Mouse (Mus musculus) embryonic facial prominence, embryonic 13.5 days (tissue): ENCODE data around the gene Sergef. TPM values are rescaled to one million over a fixed set of nuclear protein-coding genes. Genes with fewer than 3 reads are reported as not detected.

Experiments
- ATAC-seq: fragments of 200-750 bp; cut with Nextera tagmentation; 2 replicates; pipeline ENCODE4 v1.8.0; 2017; ENCODE audit warnings: low read depth; ENCODE audit not compliant: insufficient number of reproducible peaks, insufficient read depth, low FRiP score, low TSS enrichment
- H3K27ac ChIP-seq: fragments of 300-500 bp; sonication (generic); 2 replicates; pipeline ENCODE4 v1.5.1; 2015; ENCODE audit warnings: moderate library complexity, mild to moderate bottlenecking, inconsistent platforms
- H3K27me3 ChIP-seq: fragments of 300-500 bp; sonication (generic); 2 replicates; pipeline ENCODE4 v1.6.1; 2015; ENCODE audit warnings: mild to moderate bottlenecking, inconsistent platforms
- H3K36me3 ChIP-seq: fragments of 300-500 bp; sonication (generic); 2 replicates; pipeline ENCODE4 v1.6.1; 2015; ENCODE audit warnings: mild to moderate bottlenecking, inconsistent platforms
- H3K4me1 ChIP-seq: fragments of 300-500 bp; sonication (generic); 2 replicates; pipeline ENCODE4 v1.6.1; 2015; ENCODE audit warnings: inconsistent platforms
- H3K4me2 ChIP-seq: fragments of 300-500 bp; sonication (generic); 2 replicates; pipeline ENCODE4 v1.6.1; 2015; ENCODE audit warnings: moderate library complexity, mild to moderate bottlenecking, inconsistent platforms
- H3K4me3 ChIP-seq: fragments of 300-500 bp; sonication (generic); 2 replicates; pipeline ENCODE4 v1.5.1; 2015; ENCODE audit warnings: mild to moderate bottlenecking, inconsistent platforms
- H3K9ac ChIP-seq: fragments of 300-500 bp; sonication (generic); 2 replicates; pipeline ENCODE4 v1.6.1; 2015; ENCODE audit warnings: mild to moderate bottlenecking, inconsistent platforms
- H3K9me3 ChIP-seq: fragments of 300-500 bp; sonication (generic); 2 replicates; pipeline ENCODE4 v1.6.1; 2016; ENCODE audit warnings: inconsistent platforms
- whole genome bisulfite sequencing: fragments of 180-500 bp; shearing (Covaris S2); methylation state at CpG from one replicate; pipeline ENCODE4 v1.1.7; 2015; ENCODE audit warnings: mixed read lengths; 5-methylcytosine and 5-hydroxymethylcytosine counted together
- polyA plus RNA-seq: library from polyadenylated mRNA; unstranded; fragments of >200 nt; fragmentation: Nextera tagmentation; extraction: Ambion mirVana; gene quantifications from 2 replicates; pipeline ENCODE4 v1.2.1, GENCODE M21; 2015

Sergef gene
- polyA plus RNA-seq, 1 experiment from 2014 or later, result 17.1 TPM

DNA sequence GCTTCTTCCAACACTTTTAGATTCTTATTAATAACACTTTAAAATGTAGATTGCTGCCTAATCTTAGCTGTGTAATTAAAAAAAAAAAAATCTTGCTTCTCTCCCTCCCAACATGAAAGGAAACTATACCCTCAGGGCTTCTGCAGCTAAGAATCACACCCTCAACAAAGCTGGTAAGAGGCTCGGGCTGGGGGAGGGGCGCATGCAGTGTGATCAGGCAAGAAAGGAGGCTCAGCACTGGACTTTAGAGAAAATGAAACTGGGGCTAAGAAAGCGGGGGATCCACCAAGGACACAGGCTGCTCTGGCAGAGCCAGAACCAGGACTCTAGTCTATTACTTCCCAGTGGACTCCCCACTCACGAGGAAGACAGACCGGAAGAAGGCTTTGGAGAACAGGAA is 38.5 kb downstream of the Sergef start:
- 46% methylated on average over 5 of the region's 5 CpGs for WGBS
- Histone ChIP-seq H3K4me3 (no peak overlapping the region), H3K4me2 (no peak overlapping the region), H3K36me3 (no peaks in the 10 kb centered on the region), H3K4me1 (peaks cover 7% of the 10 kb centered on the region), H3K9ac (no peak overlapping the region), H3K27ac (no peak overlapping the region), H3K9me3 (no peaks in the 10 kb centered on the region), H3K27me3 (no peaks in the 10 kb centered on the region)
- no peak for ATAC-seq

DNA sequence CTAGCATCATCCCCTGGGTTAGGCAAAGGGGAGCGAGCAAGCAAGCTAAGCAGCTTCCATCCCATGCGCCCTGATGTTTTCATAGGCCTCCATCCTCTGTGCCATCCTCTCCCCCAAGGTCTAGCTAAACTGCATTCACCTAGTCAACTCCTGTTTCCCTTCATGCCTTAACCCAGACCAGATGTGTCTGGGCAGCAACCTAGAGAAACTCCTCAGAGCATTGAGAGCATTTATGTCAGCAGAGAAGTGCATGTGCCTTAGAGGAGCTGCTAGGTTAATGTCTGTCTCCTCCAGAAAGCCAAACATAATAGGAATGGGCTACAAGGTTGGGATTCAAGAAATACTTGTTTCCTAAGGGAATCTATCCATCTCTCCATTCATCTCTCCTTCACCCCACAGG is 42.6 kb downstream of the Sergef start:
- Histone ChIP-seq H3K27me3 (no peaks in the 10 kb centered on the region), H3K36me3 (0 out of 2 replicates have a peak, but pooled peaks cover 3% of the 10 kb centered on the region), H3K4me1 (peaks cover 5% of the 10 kb centered on the region), H3K27ac (no peak overlapping the region), H3K9me3 (no peaks in the 10 kb centered on the region), H3K4me2 (no peak overlapping the region), H3K9ac (no peak overlapping the region), H3K4me3 (no peak overlapping the region)
- 85% methylated on average over 2 of the region's 2 CpGs for WGBS
- no peak for ATAC-seq

DNA sequence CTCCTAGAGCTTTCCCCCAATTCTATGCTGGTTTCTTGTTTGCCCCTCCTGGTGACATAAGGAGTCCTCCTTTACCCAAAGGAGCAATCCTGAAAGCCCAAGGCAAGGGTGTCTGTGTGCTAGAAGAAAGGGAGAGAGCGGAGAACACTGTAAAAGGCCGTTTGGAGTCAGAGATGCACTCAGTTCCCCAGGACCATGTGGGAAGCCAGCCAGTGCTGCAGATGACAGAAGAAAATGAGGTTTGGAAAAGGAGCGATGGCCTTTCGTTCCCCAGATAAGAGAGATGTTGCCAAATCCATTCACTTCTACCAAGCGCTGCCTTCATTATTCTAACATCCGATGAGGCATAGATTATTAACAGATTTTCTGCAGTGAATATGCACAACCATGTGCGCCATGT is 48.1 kb downstream of the Sergef start:
- ATAC-seq, result no peak
- Histone ChIP-seq H3K27ac (no peak overlapping the region), H3K36me3 (0 out of 2 replicates have a peak, but pooled peaks cover 3% of the 10 kb centered on the region), H3K9me3 (no peaks in the 10 kb centered on the region), H3K4me2 (no peak overlapping the region), H3K27me3 (no peaks in the 10 kb centered on the region), H3K9ac (no peak overlapping the region), H3K4me1 (peaks cover 10% of the 10 kb centered on the region), H3K4me3 (no peak overlapping the region)
- 78% methylated on average over 7 of the region's 7 CpGs for WGBS

DNA sequence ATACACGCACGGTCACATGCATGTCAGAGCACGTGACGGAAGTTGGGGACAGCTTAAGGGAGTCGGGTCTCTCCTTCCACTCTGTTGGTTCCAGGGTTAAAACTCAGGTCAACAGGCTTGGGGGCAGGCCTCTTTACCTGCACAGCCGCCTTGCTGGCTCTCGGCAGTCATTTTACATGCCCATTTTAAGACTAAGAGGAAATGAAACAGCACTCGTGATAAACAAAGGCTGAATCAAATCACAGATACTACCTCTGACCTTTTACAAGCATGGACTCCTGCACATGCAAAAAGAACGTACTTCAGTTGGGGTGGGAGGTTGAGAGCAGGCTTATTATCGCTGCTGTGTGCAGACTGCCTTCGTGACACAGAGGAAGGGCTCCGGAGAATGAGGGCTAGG is 50.4 kb downstream of the Sergef start:
- 0 out of 2 replicates have a peak, but pooled peaks cover 2% of the 10 kb centered on the region for H3K36me3 ChIP-seq
- H3K4me2 ChIP-seq, result no peak overlapping the region
- H3K4me3 ChIP-seq, result no peak overlapping the region
- H3K27ac ChIP-seq, result no peak overlapping the region
- no peak overlapping the region for H3K9ac ChIP-seq
- ATAC-seq, result no peak
- no peaks in the 10 kb centered on the region for H3K27me3 ChIP-seq
- no peaks in the 10 kb centered on the region for H3K9me3 ChIP-seq
- 83% methylated on average over 12 of the region's 12 CpGs for WGBS
- peaks cover 10% of the 10 kb centered on the region for H3K4me1 ChIP-seq

DNA sequence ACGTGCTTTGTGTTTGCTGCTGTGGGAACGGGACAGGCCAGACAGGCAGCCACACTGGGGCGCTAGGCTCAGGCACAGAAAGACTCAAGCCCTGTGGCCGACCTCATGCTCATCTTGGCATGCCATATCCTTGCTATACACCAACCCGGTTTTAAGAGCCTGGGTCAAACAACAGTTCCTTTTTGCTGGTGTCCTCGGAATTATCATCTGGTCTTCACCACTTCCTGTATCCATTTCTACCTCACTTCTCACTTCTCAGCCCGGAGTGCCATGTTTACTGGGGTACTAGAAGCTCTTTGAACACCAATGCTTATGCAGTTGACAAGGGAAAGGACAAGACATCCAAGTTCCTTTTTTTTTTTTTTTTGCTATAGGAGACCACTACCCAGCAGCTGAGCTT is 51.6 kb downstream of the Sergef start:
- Histone ChIP-seq H3K4me3 (no peak overlapping the region), H3K9me3 (no peaks in the 10 kb centered on the region), H3K4me1 (peaks cover 10% of the 10 kb centered on the region), H3K9ac (no peak overlapping the region), H3K36me3 (no peaks in the 10 kb centered on the region), H3K27ac (no peak overlapping the region), H3K27me3 (no peaks in the 10 kb centered on the region), H3K4me2 (no peak overlapping the region)
- 64% methylated on average over 7 of the region's 7 CpGs for WGBS
- ATAC-seq, result no peak

DNA sequence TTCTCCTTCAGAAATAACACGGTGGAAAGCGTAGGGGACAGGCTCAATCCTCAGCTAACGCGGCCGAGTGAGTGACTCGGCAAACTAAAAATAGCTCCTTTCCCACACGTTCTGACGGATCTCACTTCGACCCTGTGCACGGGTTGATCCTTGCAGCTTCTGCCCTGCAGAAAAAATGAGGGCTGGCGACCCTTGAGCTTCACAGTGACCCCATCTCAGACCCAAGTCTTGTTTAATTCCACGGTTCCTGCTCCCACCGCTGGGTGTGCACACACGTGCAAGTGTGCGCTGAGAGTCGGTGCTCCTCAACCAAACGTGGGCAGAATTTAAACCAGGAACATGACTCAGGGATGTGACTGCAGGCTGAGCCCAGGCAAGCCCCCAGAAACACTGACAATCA is 52.1 kb downstream of the Sergef start:
- 41% methylated on average over 17 of the region's 17 CpGs for WGBS
- no peak overlapping the region for H3K9ac ChIP-seq
- H3K27me3 ChIP-seq, result no peaks in the 10 kb centered on the region
- H3K4me1 ChIP-seq, result peaks cover 10% of the 10 kb centered on the region
- no peak overlapping the region for H3K27ac ChIP-seq
- no peaks in the 10 kb centered on the region for H3K9me3 ChIP-seq
- no peaks in the 10 kb centered on the region for H3K36me3 ChIP-seq
- no peak overlapping the region for H3K4me3 ChIP-seq
- ATAC-seq, result no peak
- H3K4me2 ChIP-seq, result no peak overlapping the region

DNA sequence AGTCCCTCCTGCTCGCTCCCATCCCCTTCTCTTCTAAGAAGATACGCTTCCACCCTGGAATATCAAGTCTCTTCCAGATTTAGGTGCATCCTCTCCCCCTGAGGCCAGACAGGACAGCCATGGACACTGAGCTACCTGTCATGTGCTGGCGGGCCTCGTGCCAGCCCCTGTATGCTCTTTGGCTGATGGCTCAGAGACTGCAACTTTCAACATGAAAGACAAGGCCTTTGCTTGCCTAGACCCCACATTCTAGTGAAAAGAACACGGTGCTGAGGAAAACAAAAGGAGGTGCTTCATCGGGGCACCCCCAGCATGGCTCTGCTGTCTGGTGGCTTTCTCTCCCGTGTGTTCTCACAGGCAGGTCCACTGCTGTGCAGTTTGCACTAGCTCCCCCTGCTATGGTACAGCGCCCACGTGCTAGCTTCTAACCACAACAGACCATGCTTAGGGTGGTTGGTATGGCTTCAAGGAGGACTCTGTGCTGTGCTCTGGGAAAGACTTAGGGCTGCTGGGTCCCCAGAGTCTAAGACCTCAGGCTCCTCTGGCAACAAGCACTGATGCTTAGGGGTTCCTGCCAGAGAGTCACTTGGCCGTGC is 52.9 kb downstream of the Sergef start:
- no peak for ATAC-seq
- H3K27ac ChIP-seq, result no peak overlapping the region
- H3K4me3 ChIP-seq, result no peak overlapping the region
- no peaks in the 10 kb centered on the region for H3K9me3 ChIP-seq
- H3K27me3 ChIP-seq, result no peaks in the 10 kb centered on the region
- 80% methylated on average over 10 of the region's 10 CpGs for WGBS
- H3K9ac ChIP-seq, result no peak overlapping the region
- H3K4me1 ChIP-seq, result peaks cover 10% of the 10 kb centered on the region
- H3K36me3 ChIP-seq, result no peaks in the 10 kb centered on the region
- no peak overlapping the region for H3K4me2 ChIP-seq

DNA sequence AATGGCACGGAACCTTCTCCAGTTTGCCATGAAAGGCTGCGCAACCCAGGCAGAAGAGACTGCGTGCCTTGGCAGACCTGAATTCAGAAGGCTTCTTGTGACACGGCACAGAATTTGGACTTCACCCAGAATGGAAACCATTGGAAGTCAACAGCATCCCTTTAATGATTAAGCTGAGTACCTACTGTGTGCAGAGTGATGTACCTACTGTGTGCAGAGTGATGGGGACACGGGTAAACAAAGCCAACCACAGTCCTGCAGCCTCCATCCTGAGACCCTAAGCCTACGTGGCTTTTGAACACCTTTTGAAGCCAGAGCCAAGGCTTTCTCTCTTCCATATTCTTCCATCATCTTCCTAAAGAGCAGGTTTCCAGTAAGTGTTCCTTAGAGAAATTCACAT is 56.9 kb downstream of the Sergef start:
- Histone ChIP-seq H3K36me3 (no peaks in the 10 kb centered on the region), H3K9me3 (no peaks in the 10 kb centered on the region), H3K4me2 (no peak overlapping the region), H3K27me3 (no peaks in the 10 kb centered on the region), H3K4me1 (peaks cover 9% of the 10 kb centered on the region), H3K27ac (no peak overlapping the region), H3K4me3 (no peak overlapping the region), H3K9ac (no peak overlapping the region)
- ATAC-seq, result no peak
- 95% methylated on average over 6 of the region's 6 CpGs for WGBS

DNA sequence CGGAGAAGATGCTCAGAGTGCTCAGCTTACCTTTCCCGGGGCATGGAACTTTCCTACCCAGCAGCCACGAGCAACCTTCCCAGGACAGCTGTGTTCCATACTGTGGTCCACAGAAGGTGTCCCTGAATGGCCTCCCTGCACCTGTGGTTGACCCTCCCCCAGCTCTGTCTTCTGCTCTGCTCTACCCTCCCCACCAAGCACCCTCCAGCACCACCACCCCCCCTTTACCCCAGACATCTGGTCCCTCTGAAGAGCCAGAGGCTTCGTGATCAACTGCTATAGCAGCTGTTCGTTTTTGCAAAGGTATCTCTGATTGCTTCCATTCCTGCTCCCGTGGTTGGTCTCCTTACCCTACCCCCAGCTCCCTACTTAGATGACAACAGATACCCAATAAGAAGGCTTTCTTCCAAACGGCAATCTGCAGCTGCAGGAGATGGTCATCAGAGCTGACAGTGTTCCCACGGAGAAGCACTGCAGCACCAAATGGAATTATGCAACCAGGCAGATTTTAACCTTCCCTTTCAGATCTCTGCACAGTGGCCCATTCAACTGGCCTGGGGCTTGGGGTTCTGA is 58.2 kb downstream of the Sergef start:
- Histone ChIP-seq H3K9me3 (no peaks in the 10 kb centered on the region), H3K27ac (no peak overlapping the region), H3K27me3 (no peaks in the 10 kb centered on the region), H3K4me2 (no peak overlapping the region), H3K4me3 (no peak overlapping the region), H3K4me1 (no peaks in the 10 kb centered on the region), H3K9ac (no peak overlapping the region), H3K36me3 (no peaks in the 10 kb centered on the region)
- WGBS, result 58% methylated on average over 8 of the region's 8 CpGs
- ATAC-seq, result no peak

DNA sequence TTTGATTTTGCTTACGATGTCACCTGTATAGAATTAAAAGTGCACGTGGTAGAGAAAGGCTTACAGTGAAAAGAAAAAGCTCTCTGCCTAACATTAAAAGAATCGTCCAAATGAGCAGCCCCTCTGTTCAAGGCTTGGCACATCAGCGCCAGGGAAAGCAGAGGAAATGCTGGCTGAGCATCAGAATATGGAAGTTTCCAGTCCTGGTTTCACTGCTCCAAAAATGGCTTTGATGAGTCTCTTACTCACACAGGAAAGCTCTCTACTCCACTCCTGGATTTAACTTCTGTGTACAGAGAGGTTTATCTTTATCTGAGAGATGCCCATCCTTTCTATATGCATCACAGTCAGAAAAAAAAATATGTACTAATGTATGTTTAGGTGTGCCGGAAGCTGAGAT is 61.5 kb downstream of the Sergef start:
- no peak for ATAC-seq
- Histone ChIP-seq H3K9me3 (no peaks in the 10 kb centered on the region), H3K9ac (no peak overlapping the region), H3K4me2 (no peak overlapping the region), H3K4me3 (no peak overlapping the region), H3K4me1 (no peaks in the 10 kb centered on the region), H3K27ac (no peak overlapping the region), H3K27me3 (no peaks in the 10 kb centered on the region), H3K36me3 (no peaks in the 10 kb centered on the region)
- whole genome bisulfite sequencing, result 77% methylated on average over 5 of the region's 5 CpGs

DNA sequence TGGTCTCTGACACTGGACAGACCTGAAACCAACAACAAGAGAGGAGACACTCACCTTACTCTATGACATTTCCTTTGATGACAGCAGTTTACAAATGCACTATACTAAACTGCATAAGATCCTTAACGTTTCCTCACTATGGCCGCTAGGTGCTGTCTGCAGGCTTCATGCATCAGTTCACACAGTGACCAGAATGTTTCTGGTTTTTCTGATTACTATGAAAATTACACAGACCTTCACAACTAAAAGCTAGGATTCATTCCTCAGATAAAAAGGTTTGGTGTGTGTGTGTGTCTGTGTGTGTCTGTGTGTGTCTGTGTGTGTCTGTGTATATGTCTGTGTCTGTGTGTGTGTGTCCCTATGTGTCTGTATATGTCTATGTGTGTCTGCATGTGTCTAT is 63.7 kb downstream of the Sergef start:
- Histone ChIP-seq H3K4me1 (no peaks in the 10 kb centered on the region), H3K27me3 (no peaks in the 10 kb centered on the region), H3K9me3 (no peaks in the 10 kb centered on the region), H3K27ac (no peak overlapping the region), H3K9ac (no peak overlapping the region), H3K36me3 (no peaks in the 10 kb centered on the region), H3K4me3 (no peak overlapping the region), H3K4me2 (no peak overlapping the region)
- WGBS, result 89% methylated on average over 2 of the region's 2 CpGs
- no peak for ATAC-seq

DNA sequence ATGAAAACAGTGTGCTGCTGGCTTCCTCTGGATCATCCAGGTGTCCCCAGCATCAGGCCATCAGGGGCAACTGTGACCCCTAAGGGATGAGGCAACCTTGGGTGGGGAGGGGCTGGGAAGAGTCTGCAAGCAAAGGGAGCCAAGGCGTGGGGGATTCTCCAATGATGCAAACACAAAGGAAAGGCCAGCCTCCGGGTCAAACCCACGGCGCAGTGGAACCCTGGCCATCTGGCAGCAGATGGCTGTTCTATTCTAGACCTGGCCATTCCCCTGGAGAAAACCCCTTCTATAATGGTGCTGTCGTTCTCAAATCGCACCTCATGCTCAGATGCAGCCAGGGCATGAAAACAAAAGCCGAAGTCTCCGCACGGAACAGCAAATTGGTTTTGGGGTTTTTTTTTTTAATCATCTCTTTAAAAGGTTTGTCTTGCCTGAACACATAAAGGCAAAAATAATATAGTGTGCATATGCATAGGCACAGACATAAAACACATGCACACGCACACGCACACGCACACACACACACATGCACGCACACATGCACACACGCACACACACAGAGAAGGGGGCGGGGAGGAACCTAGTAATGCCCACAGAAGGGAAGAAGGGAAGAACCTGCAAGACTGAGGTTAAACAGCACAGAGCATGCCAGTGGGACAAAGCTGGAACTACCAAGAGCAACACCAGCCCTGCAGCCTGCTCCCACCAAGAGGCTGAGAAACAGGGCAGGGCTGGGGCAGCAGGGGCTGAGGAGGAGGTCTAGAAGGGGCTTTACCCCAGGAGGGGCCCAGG is 66.6 kb downstream of the Sergef start:
- H3K27ac ChIP-seq, result no peak overlapping the region
- H3K4me3 ChIP-seq, result no peak overlapping the region
- no peaks in the 10 kb centered on the region for H3K9me3 ChIP-seq
- H3K4me1 ChIP-seq, result no peaks in the 10 kb centered on the region
- no peaks in the 10 kb centered on the region for H3K36me3 ChIP-seq
- ATAC-seq, result no peak
- no peak overlapping the region for H3K9ac ChIP-seq
- H3K27me3 ChIP-seq, result no peaks in the 10 kb centered on the region
- 79% methylated on average over 15 of the region's 15 CpGs for WGBS
- H3K4me2 ChIP-seq, result no peak overlapping the region
